Mouse (Mus musculus) liver, embryonic 14.5 days (tissue): ENCODE measurements at regions not wholly inside any gene's neighbourhood (a gene's known extent, or its start where the extent isn't known, plus 50 kb on each side); places are given as distances from the start of the nearest gene placed in this dataset.

Experiments used
- ATAC-seq: fragments of 200-750 bp; cut with Nextera tagmentation; 2 replicates; pipeline ENCODE4 v1.8.0; 2017; ENCODE audit warnings: moderate number of reproducible peaks, mild to moderate bottlenecking, moderate library complexity; ENCODE audit not compliant: insufficient read depth
- DNase-seq, 3 experiments: peaks; one replicate each; pipeline ENCODE4 v3.0.0-alpha.2; 2012 to 2013; ENCODE audit warnings: low read depth in 3 of 3, low spot score in 3 of 3
- H3K27ac ChIP-seq: fragments of 300-500 bp; sonication (generic); 2 replicates; pipeline ENCODE4 v1.5.1; 2014; ENCODE audit warnings: moderate library complexity, mild to moderate bottlenecking, control low read depth, inconsistent platforms
- H3K27me3 ChIP-seq: fragments of 300-500 bp; sonication (generic); 2 replicates; pipeline ENCODE4 v1.6.1; 2014; ENCODE audit warnings: mild to moderate bottlenecking, low read length, moderate library complexity; ENCODE audit not compliant: control insufficient read depth, insufficient read depth
- H3K36me3 ChIP-seq: fragments of 300-500 bp; sonication (generic); replicated peaks from 2 replicates; pipeline ENCODE4 v1.6.1; 2014; ENCODE audit warnings: low read depth; ENCODE audit not compliant: control insufficient read depth, insufficient read depth
- H3K4me1 ChIP-seq, 2 experiments: fragments of 200-500 bp in 1 of 2; fragments of 300-500 bp in 1 of 2; sonication (generic) in 1 of 2; replicated peaks; 2 replicates each; pipeline ENCODE4 v1.6.1; 2012 to 2014; ENCODE audit warnings: antibody characterized with exemption in 1 of 2, inconsistent platforms in 1 of 2, low read length in 1 of 2; ENCODE audit not compliant: control insufficient read depth in 2 of 2, insufficient read depth in 2 of 2
- H3K4me2 ChIP-seq: fragments of 300-500 bp; sonication (generic); 2 replicates; pipeline ENCODE4 v1.6.1; 2014; ENCODE audit warnings: low read depth, mild to moderate bottlenecking, control low read depth, moderate library complexity
- H3K4me3 ChIP-seq, 2 experiments: fragments of 200-500 bp in 1 of 2; fragments of 300-500 bp in 1 of 2; sonication (generic) in 1 of 2; 2 replicates each; pipeline ENCODE4 v1.5.1; 2012 to 2014; ENCODE audit warnings: low read depth in 2 of 2, low read length in 2 of 2, mild to moderate bottlenecking in 2 of 2, control low read depth in 1 of 2, inconsistent platforms in 1 of 2, moderate library complexity in 1 of 2; ENCODE audit not compliant: insufficient read depth in 1 of 2
- H3K9ac ChIP-seq: fragments of 300-500 bp; sonication (generic); replicated peaks from 2 replicates; pipeline ENCODE4 v1.6.1; 2014; ENCODE audit warnings: mild to moderate bottlenecking, control low read depth, moderate library complexity
- H3K9me3 ChIP-seq: fragments of 300-500 bp; sonication (generic); 2 replicates; pipeline ENCODE4 v1.6.1; 2016; ENCODE audit warnings: low read length, mixed read lengths; ENCODE audit not compliant: control insufficient read depth
- CTCF ChIP-seq: IDR thresholded peaks from 2 replicates; pipeline ENCODE4 v1.5.1; 2016; ENCODE audit warnings: antibody characterized with exemption, low read depth, control low read depth
- EP300 ChIP-seq: IDR thresholded peaks from 2 replicates; pipeline ENCODE4 v1.6.1; 2016; ENCODE audit warnings: antibody characterized with exemption, low read depth
- WGBS: fragments of 180-500 bp; shearing (Covaris S2); extraction: QIAGEN DNeasy Blood & Tissue Kit; methylation state at CpG from one replicate; pipeline ENCODE4 v1.1.7; 2014; ENCODE audit not compliant: insufficient replicate concordance; 5-methylcytosine and 5-hydroxymethylcytosine counted together

GRCm38 (mm10) chr4:25464792-25465590 is 183.4 kb upstream of the Ufl1 start:
- WGBS, result 47% methylated on average over 1 of the region's 1 CpGs
- Histone ChIP-seq H3K27ac (no peak overlapping the region), H3K4me2 (no peak overlapping the region), H3K4me1 (no peaks in the 10 kb centered on the region), H3K36me3 (no peaks in the 10 kb centered on the region), H3K9me3 (no peaks in the 10 kb centered on the region), H3K4me3 (no peak overlapping the region), H3K27me3 (no peaks in the 10 kb centered on the region), H3K9ac (no peak overlapping the region)
- no peak for TF ChIP-seq CTCF
- TF ChIP-seq EP300, result no peak
- DNase-seq (no peak), ATAC-seq (no peak)

- Histone ChIP-seq H3K27me3 (no peaks in the 10 kb centered on the region), H3K9me3 (no peaks in the 10 kb centered on the region), H3K4me2 (no peak overlapping the region), H3K4me3 (no peak overlapping the region), H3K9ac (no peak overlapping the region), H3K36me3 (no peaks in the 10 kb centered on the region), H3K4me1 (no peaks in the 10 kb centered on the region), H3K27ac (no peak overlapping the region)
- no peak for ATAC-seq
- no peak for DNase-seq
- WGBS, result 50% methylated on average over 1 of the region's 1 CpGs
- no peak for TF ChIP-seq CTCF
- no peak for TF ChIP-seq EP300
Measured at GRCm38 (mm10) chr4:25464069-25464468, 182.4 kb upstream of the Ufl1 start.

- no peaks in the 10 kb centered on the region for H3K36me3 ChIP-seq
- H3K4me1 ChIP-seq, result no peaks in the 10 kb centered on the region
- DNase-seq (no peak), ATAC-seq (no peak)
- no peaks in the 10 kb centered on the region for H3K27me3 ChIP-seq
- H3K4me2 ChIP-seq, result no peak overlapping the region
- no peaks in the 10 kb centered on the region for H3K9me3 ChIP-seq
- WGBS, result 58% methylated on average over 1 of the region's 1 CpGs
- H3K27ac ChIP-seq, result no peak overlapping the region
- no peak overlapping the region for H3K4me3 ChIP-seq
- TF ChIP-seq CTCF, result no peak
- TF ChIP-seq EP300, result no peak
- no peak overlapping the region for H3K9ac ChIP-seq
Measured at GRCm38 (mm10) chr4:25460127-25460526, 178.5 kb upstream of the Ufl1 start.

- Histone ChIP-seq H3K9me3 (no peaks in the 10 kb centered on the region), H3K27ac (no peak overlapping the region), H3K36me3 (no peaks in the 10 kb centered on the region), H3K9ac (no peak overlapping the region), H3K4me3 (no peak overlapping the region), H3K4me1 (no peaks in the 10 kb centered on the region), H3K4me2 (no peak overlapping the region), H3K27me3 (no peaks in the 10 kb centered on the region)
- ATAC-seq (no peak), DNase-seq (peak in 1 of 3 experiments; percentile 2)
- 52% methylated on average over 3 of the region's 3 CpGs for WGBS
- TF ChIP-seq CTCF, result no peak
- TF ChIP-seq EP300, result no peak
Measured at GRCm38 (mm10) chr4:25454752-25455151, 173.1 kb upstream of the Ufl1 start.

- H3K9me3 ChIP-seq, result no peaks in the 10 kb centered on the region
- H3K27ac ChIP-seq, result no peak overlapping the region
- H3K27me3 ChIP-seq, result no peaks in the 10 kb centered on the region
- H3K36me3 ChIP-seq, result no peaks in the 10 kb centered on the region
- no peak for DNase-seq
- 62% methylated on average over 6 of the region's 6 CpGs for WGBS
- TF ChIP-seq EP300 (no peak), CTCF (no peak)
- ATAC-seq, result no peak
- H3K9ac ChIP-seq, result no peak overlapping the region
- no peak overlapping the region for H3K4me2 ChIP-seq
- H3K4me3 ChIP-seq, result no peak overlapping the region
- no peaks in the 10 kb centered on the region for H3K4me1 ChIP-seq
Measured at GRCm38 (mm10) chr4:25453127-25453806, 171.6 kb upstream of the Ufl1 start.
